Mouse (Mus musculus): ENCODE results near the gene Rptn. TPM values are rescaled to one million over a fixed set of nuclear protein-coding genes. Genes with fewer than 3 reads are reported as not detected.

Rptn gene
- not detected for total RNA-seq (2023)

GRCm38 (mm10) chr3:93393366-93393765, at the start of gene Rptn:
Gene Rptn (plus strand): TSS chr3:93393699.

GRCm38 (mm10) chr3:93442030-93442429, 48.5 kb downstream of the Rptn start, which contains the start of gene Tchh:
Gene Tchh (plus strand): TSS chr3:93442330.

Other genes starting within 250 kb of the Rptn start
- not detected for gene Crnn, start 248.9 kb upstream of the Rptn start, total RNA-seq (2023)
- gene Flg2, start 196.4 kb upstream of the Rptn start, total RNA-seq (2023), result not detected
- gene Flg, start 120.2 kb upstream of the Rptn start, total RNA-seq (2023), result not detected
- not detected for gene Hrnr, start 74.0 kb upstream of the Rptn start, total RNA-seq (2023)
- not detected for gene Tchh, start 48.6 kb downstream of the Rptn start, total RNA-seq (2023)
- gene Tchhl1, start 75.1 kb downstream of the Rptn start, total RNA-seq (2023), result not detected
- 100 to 1,000 TPM; 182 to 228 TPM for gene S100a11, start 126.8 kb downstream of the Rptn start, total RNA-seq (2023)
- gene S100a10, start 161.4 kb downstream of the Rptn start, total RNA-seq (2023), result 100 to 1,000 TPM; 236 to 292 TPM